Mouse (Mus musculus) neutrophil, adult 5-6 weeks (primary cell): ENCODE data around the gene Syde2. TPM values are rescaled to one million over a fixed set of nuclear protein-coding genes. Genes with fewer than 3 reads are reported as not detected.

Source experiments
- ATAC-seq: fragments of 151-379, 151-347 bp; 2 replicates; pipeline ENCODE4 v1.8.0; 2017; ENCODE audit warnings: mild to moderate bottlenecking, moderate TSS enrichment; ENCODE audit not compliant: insufficient number of reproducible peaks, poor library complexity, low FRiP score, severe bottlenecking; ENCODE audit errors: extremely low read depth
- total RNA-seq: library from RNA; stranded (forward); fragments of 200-1000 nt; gene quantifications from 2 replicates; pipeline ENCODE4 v1.2.3, GENCODE M21; 2017

The Syde2 gene
- total RNA-seq, 1 experiment from 2014 or later: 0.35 TPM

DNA sequence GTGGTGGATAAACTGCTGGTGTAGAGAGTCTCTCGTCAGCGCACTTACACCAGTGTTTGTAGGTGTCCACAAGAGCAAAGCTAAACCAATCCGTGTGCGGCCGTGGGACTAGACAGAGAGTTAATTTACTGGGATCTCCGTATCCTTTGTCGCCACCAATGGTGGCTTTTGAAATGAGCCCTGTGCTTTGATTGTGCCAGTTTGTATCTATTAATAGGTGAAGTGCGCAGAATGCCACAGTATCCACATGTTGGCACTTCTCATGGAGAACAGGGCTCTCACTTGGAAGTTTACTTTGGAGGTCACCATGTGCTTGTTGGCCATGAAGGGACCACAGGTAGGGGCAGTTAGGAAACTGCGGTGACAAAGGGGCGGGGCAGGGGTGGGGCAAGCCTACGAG lies 53.7 kb downstream of the Syde2 start:
- no peak for ATAC-seq

- ATAC-seq: no peak
These were observed 57.3 kb downstream of the Syde2 start for GRCm38 (mm10) chr3:146044977-146045376.

GRCm38 (mm10) chr3:146046076-146046475 lies 58.4 kb downstream of the Syde2 start:
- no peak for ATAC-seq

DNA sequence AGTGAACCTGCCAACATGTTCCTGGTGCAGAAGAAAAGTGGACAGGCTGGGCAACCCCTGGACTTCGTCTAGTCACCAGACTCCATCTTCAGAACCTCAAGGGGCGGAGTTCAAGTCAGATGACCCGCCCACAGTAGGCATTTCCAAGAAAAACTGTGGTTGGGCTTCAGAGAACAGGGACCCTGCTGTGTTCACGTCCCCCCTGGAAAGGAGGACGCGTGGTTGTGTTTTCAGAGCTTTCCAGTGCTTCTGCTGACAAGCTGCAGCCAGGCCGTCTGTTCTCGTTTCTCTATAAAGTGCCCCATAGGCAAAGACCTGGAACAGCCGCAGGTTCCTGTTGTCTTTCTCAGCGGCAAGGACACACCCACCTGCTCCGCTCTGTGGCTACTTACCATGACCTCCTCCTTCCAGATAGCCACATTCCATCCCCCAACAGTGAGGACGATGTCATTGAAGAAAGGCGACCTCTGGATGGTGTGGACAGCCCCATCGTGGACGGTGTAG lies 60.1 kb downstream of the Syde2 start:
- ATAC-seq: peak; percentile 80

DNA sequence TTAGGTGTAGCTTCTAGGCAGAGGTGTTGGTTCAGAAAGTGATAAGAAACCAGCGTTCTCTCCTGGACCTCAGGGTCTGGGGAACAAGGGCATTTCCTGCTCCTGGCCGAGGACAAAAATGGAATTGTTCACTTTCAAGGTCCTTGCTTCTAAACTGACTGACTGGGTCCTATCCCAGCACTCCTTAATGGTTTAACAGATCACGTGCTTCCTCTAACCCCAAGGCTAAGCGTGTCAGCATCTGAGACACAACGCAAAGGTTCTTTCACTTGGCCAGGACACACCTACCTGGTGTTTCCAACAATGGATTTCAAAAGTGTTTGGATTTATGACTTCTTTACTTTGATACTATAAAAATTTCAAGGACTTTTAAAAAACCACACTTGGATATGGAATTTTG lies 62.3 kb downstream of the Syde2 start:
- ATAC-seq: no peak

- ATAC-seq: no peak
These were observed 63.8 kb downstream of the Syde2 start for GRCm38 (mm10) chr3:146051277-146052007.

DNA sequence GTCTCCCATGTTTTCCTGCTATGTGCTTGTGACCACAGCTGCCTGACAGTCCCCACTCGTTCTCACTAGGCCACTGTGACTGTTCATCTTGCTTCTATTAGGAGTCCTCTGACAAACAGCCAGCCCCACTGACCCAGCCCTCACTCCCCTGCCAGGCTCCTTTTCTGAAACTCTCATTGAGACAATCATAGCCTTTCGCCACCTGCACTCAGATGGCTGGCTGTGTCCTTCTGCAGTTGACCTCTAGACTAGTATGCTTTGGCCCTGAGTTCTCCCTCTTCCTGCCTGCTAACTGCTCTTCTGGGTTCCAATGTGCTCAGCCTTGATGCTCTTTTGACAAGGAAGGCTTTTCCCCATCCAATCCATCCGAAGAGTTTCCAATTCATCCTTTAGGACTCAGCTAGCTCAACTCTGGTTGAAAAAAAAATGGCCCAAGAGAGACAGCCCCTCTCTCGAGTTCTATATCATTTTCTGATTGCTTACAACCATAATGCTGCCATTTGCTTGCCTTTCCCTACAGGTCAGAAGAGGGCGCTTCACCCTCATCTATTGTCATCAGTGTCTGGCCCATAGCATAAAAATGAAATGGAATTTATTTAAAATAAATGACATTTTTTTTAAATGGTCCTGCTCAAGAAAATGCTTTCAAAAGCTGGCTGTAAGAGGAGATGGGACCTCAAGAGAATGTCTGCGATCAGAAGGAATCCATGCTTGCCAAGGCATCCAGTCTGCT lies 65.6 kb downstream of the Syde2 start:
- ATAC-seq: no peak

DNA sequence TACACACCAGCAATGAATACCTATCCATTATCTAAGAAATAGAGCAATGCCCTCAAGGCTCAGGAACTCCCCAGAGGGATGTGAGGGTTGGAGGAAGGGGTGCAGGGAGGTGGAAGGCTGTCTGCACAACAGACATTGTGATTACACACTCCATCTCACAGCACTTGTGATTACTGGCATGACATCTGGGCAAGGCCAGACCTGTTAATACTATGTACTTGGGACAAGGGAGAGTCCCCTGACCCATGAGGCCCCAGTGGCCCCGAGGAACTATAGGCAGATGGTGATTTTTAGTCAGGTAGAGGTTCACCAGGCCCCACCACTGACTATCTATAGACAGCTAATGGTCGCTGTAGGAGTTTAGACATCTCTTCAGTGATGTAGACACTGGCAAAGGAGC lies 66.2 kb downstream of the Syde2 start:
- ATAC-seq: no peak

DNA sequence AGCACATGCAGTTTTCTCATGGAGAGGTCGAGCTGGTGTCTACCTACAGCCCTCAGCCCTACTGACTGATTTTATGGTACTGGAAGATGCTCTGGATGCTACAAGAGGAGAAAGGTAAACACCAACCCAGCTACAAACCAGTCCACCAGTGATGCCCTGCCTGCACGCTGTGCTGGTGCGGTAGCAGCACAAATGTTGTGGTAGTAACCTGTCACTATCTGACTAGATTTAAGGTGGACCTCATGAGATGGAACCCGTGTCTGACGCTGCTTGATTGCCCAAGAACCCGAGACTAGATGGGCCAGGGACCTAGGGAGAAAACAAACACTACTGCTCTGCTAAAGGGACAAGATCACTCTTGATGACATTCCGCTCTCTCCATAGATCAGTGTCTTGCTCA lies 69.5 kb downstream of the Syde2 start:
- ATAC-seq: no peak

DNA sequence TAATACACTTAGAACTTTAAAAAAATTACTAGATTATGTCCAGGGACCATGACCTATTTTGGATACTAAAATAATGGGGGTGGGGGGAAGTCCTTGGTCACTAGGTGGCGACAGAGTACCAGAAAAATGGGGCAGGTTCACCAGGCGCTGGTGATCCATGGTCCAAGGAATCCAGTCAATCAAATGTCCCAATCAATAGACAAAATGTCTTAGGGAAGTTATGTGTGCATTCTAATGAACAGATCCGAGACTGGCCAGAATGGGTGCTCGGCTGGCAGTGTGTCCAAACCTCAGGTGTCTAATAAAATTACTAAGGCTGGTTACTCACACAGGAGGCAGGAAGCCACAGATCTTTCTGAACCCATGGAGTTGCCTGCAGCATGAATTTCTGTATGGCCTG lies 70.6 kb downstream of the Syde2 start:
- ATAC-seq: peak; percentile 48; the same call in 1 of the 2 replicates

GRCm38 (mm10) chr3:146059356-146059926 lies 71.8 kb downstream of the Syde2 start:
- no peak for ATAC-seq

GRCm38 (mm10) chr3:146063146-146063545 lies 75.5 kb downstream of the Syde2 start:
- no peak for ATAC-seq

- no peak for ATAC-seq
These were observed 81.6 kb downstream of the Syde2 start for GRCm38 (mm10) chr3:146069276-146069675.

Other genes with a start within 250 kb of the Syde2 start
- not detected in 2 replicates for gene Ddah1, start 229.2 kb upstream of the Syde2 start, total RNA-seq
- 126 and 152 TPM in 2 replicates for gene Bcl10, start 65.1 kb upstream of the Syde2 start, total RNA-seq
- 45.2 and 50.5 TPM in 2 replicates for gene 2410004B18Rik, start 49.9 kb upstream of the Syde2 start, total RNA-seq
- gene Wdr63, start 120.3 kb downstream of the Syde2 start, total RNA-seq: not detected in 2 replicates
- 2.8 and 5.6 TPM in 2 replicates for gene Mcoln3, start 129.6 kb downstream of the Syde2 start, total RNA-seq
- 41.9 and 53.3 TPM in 2 replicates for gene Mcoln2, start 162.0 kb downstream of the Syde2 start, total RNA-seq
- not detected in 2 replicates for gene Lpar3, start 233.1 kb downstream of the Syde2 start, total RNA-seq